Comparison of ENCODE assay signal across 15 mouse cellular contexts in genomic region chr1:63947278-63947677, GRCm38 (mm10).
"Had no signal": no experiment of that assay in that cellular context is flagged by ENCODE, and none has a peak within 500 bp of the region (broad histone marks: within the 10 kb centered on the region; RNA-seq: fewer than 3 reads in every experiment).

No protein-coding gene starts in this region.

- H3K9ac ChIP-seq: neural tube, embryonic 13.5 days; neural tube, embryonic 15.5 days; stomach, embryonic 15.5 days had no signal

- H3K4me3 ChIP-seq: neural tube, embryonic 13.5 days; neural tube, embryonic 15.5 days; stomach, embryonic 15.5 days had no signal

- H3K4me1 ChIP-seq: neural tube, embryonic 13.5 days; neural tube, embryonic 15.5 days; stomach, embryonic 15.5 days had no signal

- DNase-seq: retina, postnatal 1 day; right cerebral cortex, adult 18-20 months; right cerebral cortex, postnatal 14 days; right cerebral cortex, postnatal 25 days; right cerebral cortex, postnatal 4 days; spleen, adult 18-20 months; thymus, adult 18-20 months; thymus, postnatal 14 days; thymus, postnatal 25 days; thymus, postnatal 36 days; thymus, postnatal 4 days had no signal

- H3K27me3 ChIP-seq: neural tube, embryonic 13.5 days; neural tube, embryonic 15.5 days; stomach, embryonic 15.5 days had no signal

- H3K27ac ChIP-seq: neural tube, embryonic 13.5 days; neural tube, embryonic 15.5 days; stomach, embryonic 15.5 days; stomach, postnatal 0 days had no signal

- H3K36me3 ChIP-seq: neural tube, embryonic 13.5 days; neural tube, embryonic 15.5 days; stomach, embryonic 15.5 days had no signal
